Mouse (Mus musculus): ENCODE results near the gene Sgsm1. TPM values are rescaled to one million over a fixed set of nuclear protein-coding genes. Genes with fewer than 3 reads are reported as not detected.

Gene Sgsm1
- polyA plus RNA-seq, 1 experiment from 2014 or later, result 2.0 TPM

DNA sequence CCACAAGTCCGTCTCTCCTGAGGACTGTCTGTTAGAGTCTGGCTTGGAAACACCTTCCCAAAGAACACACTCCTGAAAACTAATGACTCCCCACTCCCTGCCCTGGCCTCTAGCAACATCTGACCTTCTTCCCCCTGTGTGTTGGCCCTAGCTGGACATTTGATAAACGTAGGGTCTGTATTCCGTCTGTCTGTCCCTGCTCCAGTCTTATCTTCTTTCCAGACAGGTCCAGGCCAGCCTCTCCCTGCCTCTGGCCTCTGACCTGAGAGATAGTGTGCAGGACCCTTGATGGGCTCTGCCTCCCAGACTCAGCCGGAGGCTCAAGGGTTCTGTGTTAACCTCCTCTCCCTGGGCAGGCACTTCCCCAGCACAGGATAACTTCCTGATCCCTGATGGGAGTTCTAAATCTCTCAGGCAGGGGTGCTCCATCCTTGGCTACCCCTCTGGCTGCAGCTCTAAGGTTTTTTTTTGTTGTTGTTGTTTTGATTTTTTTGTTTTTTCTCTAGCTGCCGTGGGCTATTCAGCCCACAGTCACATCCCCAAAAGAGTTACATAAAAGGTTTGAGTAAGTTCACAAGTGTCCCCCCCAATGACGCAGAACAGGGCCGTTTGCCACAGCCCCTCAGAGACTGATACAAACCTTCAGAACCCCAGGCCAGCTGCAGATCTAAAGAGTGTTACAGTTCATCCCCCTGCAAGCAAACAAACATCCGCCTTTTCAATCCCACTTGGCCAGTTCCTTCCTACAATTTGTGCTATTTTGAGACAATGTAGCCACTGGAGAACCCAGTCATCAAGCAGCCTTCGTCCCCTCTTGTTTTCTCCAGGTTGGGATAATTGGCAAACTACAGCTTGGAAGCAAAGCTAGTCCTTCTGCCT lies 113.4 kb downstream of the Sgsm1 start:
- Histone ChIP-seq H3K4me3 (ENCODE audit: low read depth, low read length) (no peak overlapping the region), H3K9ac (ENCODE audit: low read depth, low read length) (no peak overlapping the region), H3K9me3 (replicated peaks; ENCODE audit: control insufficient read depth, low read length) (no peaks in the 10 kb centered on the region), H3K4me1 (ENCODE audit: control insufficient read depth, low read depth, low read length) (no peaks in the 10 kb centered on the region; the same call in 1 of the 2 replicates), H3K27ac (ENCODE audit: low read length) (peak overlapping the region; percentile 16; the same call in 1 of the 2 replicates), H3K4me2 (ENCODE audit: low read depth, low read length) (no peak overlapping the region), H3K36me3 (ENCODE audit: control insufficient read depth, insufficient read depth) (no peaks in the 10 kb centered on the region), H3K27me3 (ENCODE audit: control insufficient read depth, insufficient read depth, low read depth, low read length) (no peaks in the 10 kb centered on the region)
- 31% methylated on average over 9 of the region's 9 CpGs for WGBS (ENCODE audit: insufficient replicate concordance)
- no peak for ATAC-seq (ENCODE audit: low read depth)

DNA sequence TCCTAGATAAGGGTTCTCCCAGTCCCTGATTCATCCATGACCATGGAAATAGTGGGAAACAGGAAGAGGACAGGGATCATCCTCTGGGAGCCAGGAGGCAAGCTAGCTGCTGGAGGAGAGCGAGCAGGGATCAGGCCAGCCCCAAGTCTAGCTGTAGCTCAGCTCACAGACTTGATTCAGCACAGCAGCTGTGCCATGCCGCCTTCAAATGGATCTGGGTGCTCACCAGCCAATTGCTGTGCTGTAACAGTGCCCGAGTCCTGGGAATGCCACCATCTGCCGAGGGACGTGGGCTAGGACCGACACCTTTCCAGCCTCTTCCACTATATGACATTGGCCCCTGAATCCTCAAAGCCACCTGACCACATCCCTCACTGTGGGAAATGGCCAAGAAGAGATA lies 114.7 kb downstream of the Sgsm1 start:
- Histone ChIP-seq H3K27ac (ENCODE audit: low read length) (no peak overlapping the region), H3K27me3 (ENCODE audit: control insufficient read depth, insufficient read depth, low read depth, low read length) (no peaks in the 10 kb centered on the region), H3K36me3 (ENCODE audit: control insufficient read depth, insufficient read depth) (no peaks in the 10 kb centered on the region), H3K4me1 (ENCODE audit: control insufficient read depth, low read depth, low read length) (no peaks in the 10 kb centered on the region; the same call in 1 of the 2 replicates), H3K9me3 (replicated peaks; ENCODE audit: control insufficient read depth, low read length) (no peaks in the 10 kb centered on the region), H3K4me3 (ENCODE audit: low read depth, low read length) (no peak overlapping the region), H3K4me2 (ENCODE audit: low read depth, low read length) (no peak overlapping the region), H3K9ac (ENCODE audit: low read depth, low read length) (no peak overlapping the region)
- ATAC-seq (ENCODE audit: low read depth), result no peak
- WGBS (ENCODE audit: insufficient replicate concordance), result 67% methylated on average over 6 of the region's 6 CpGs

DNA sequence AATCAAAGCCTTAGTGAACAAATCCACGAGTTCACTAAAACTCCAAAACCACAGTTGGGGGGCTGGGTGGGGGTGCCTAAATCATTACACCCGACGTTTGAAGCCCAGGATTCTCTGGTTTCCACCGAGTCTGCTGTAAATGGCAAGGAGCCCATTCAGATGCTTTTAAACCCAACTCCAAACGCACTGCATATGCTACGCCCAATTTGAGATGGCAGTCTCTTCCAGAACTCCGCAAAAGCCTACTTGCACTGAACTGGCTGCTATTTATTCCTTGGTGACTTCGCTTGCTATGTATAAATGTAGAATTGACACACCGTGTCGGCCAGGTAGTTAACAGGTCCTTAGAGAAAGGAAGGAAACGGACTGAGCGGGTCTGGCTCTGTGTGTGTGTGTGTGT lies 115.1 kb downstream of the Sgsm1 start:
- no peaks in the 10 kb centered on the region; the same call in 1 of the 2 replicates for H3K4me1 ChIP-seq (ENCODE audit: control insufficient read depth, low read depth, low read length)
- ATAC-seq (ENCODE audit: low read depth), result no peak
- no peak overlapping the region for H3K4me2 ChIP-seq (ENCODE audit: low read depth, low read length)
- no peaks in the 10 kb centered on the region for H3K36me3 ChIP-seq (ENCODE audit: control insufficient read depth, insufficient read depth)
- no peak overlapping the region for H3K9ac ChIP-seq (ENCODE audit: low read depth, low read length)
- 57% methylated on average over 12 of the region's 12 CpGs for WGBS (ENCODE audit: insufficient replicate concordance)
- H3K9me3 ChIP-seq (replicated peaks; ENCODE audit: control insufficient read depth, low read length), result no peaks in the 10 kb centered on the region
- no peaks in the 10 kb centered on the region for H3K27me3 ChIP-seq (ENCODE audit: control insufficient read depth, insufficient read depth, low read depth, low read length)
- no peak overlapping the region for H3K27ac ChIP-seq (ENCODE audit: low read length)
- no peak overlapping the region for H3K4me3 ChIP-seq (ENCODE audit: low read depth, low read length)

DNA sequence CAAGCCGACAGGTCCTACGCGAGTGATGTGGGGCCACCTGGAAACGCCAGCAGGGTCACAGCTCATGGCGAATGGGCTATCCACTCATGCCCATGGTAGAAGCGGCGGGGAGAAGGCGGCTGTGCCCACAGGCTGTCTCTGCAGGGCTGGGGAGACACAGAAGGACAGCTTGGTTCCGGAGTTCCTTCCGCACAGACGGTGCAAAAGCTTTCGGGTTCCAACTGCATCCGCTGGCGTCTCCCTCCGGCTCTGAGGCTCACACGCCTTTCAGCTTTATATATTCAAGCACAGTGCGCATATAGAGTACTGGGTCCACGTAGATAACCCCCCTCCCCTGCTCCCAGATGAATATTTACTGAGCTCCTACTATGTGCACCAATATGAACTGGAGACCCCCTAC lies 116.8 kb downstream of the Sgsm1 start:
- H3K9ac ChIP-seq (ENCODE audit: low read depth, low read length), result no peak overlapping the region
- no peak overlapping the region for H3K4me3 ChIP-seq (ENCODE audit: low read depth, low read length)

More for the DNA sequence above, 116.8 kb downstream of the Sgsm1 start:
- Histone ChIP-seq H3K27ac (ENCODE audit: low read length) (no peak overlapping the region), H3K4me2 (ENCODE audit: low read depth, low read length) (no peak overlapping the region), H3K36me3 (ENCODE audit: control insufficient read depth, insufficient read depth) (no peaks in the 10 kb centered on the region), H3K4me1 (ENCODE audit: control insufficient read depth, low read depth, low read length) (no peaks in the 10 kb centered on the region), H3K9me3 (replicated peaks; ENCODE audit: control insufficient read depth, low read length) (no peaks in the 10 kb centered on the region), H3K27me3 (ENCODE audit: control insufficient read depth, insufficient read depth, low read depth, low read length) (no peaks in the 10 kb centered on the region)
- 82% methylated on average over 18 of the region's 18 CpGs for WGBS (ENCODE audit: insufficient replicate concordance)
- no peak for ATAC-seq (ENCODE audit: low read depth)

Small RNA genes lying within 50 kb of the gene (microRNA-seq; reads per million reads assigned to microRNA genes)
- gene Mir7229 (not detected), gene Mir7230 (not detected)

Other genes with a start within 250 kb of the Sgsm1 start
- not detected in 2 replicates for gene Crybb2, start 240.7 kb downstream of the Sgsm1 start, polyA plus RNA-seq (2015; fragmentation: Nextera tagmentation; extraction: Ambion mirVana)
- gene Crybb3, start 229.2 kb downstream of the Sgsm1 start, polyA plus RNA-seq (2015; fragmentation: Nextera tagmentation; extraction: Ambion mirVana), result not detected in 2 replicates
- gene 2900026A02Rik, start 89.5 kb downstream of the Sgsm1 start, polyA plus RNA-seq (2015; fragmentation: Nextera tagmentation; extraction: Ambion mirVana), result 2.6 and 3.4 TPM in 2 replicates
- not detected in 2 replicates for gene Tmem211, start 83.9 kb downstream of the Sgsm1 start, polyA plus RNA-seq (2015; fragmentation: Nextera tagmentation; extraction: Ambion mirVana)
- not detected in 2 replicates for gene Aym1, start 46.5 kb upstream of the Sgsm1 start, polyA plus RNA-seq (2015; fragmentation: Nextera tagmentation; extraction: Ambion mirVana)
- gene Wscd2, start 179.5 kb upstream of the Sgsm1 start, polyA plus RNA-seq (2015; fragmentation: Nextera tagmentation; extraction: Ambion mirVana), result 0.06 and 0.09 TPM in 2 replicates